Mouse (Mus musculus) heart, adult 2 months (tissue): ENCODE results near the gene Slc1a6. TPM values are rescaled to one million over a fixed set of nuclear protein-coding genes. Genes with fewer than 3 reads are reported as not detected.
"Not testable (repeated sequence)": the region's sequence is repeated elsewhere in the genome, so short reads cannot be mapped to it uniquely, and the experiment has no call there.

Experiments used
- DNase-seq, 2 experiments: peaks; one replicate each; pipeline ENCODE4 v3.0.0; 2021
- H3K27ac ChIP-seq: fragments of 200-600 bp; 2 replicates; pipeline ENCODE4 v1.8.1; 2022
- H3K27me3 ChIP-seq: fragments of 200-500 bp; 2 replicates; pipeline ENCODE4 v1.6.1; 2012; ENCODE audit warnings: mild to moderate bottlenecking, low read length, inconsistent platforms, mixed read lengths; ENCODE audit not compliant: control insufficient read depth, insufficient read depth
- H3K36me3 ChIP-seq: fragments of 200-500 bp; 2 replicates; pipeline ENCODE4 v1.6.1; 2012; ENCODE audit warnings: low read length, inconsistent platforms; ENCODE audit not compliant: control insufficient read depth, insufficient read depth
- H3K4me1 ChIP-seq: fragments of 200-500 bp; 2 replicates; pipeline ENCODE4 v1.6.1; 2011; ENCODE audit warnings: low read length; ENCODE audit not compliant: control insufficient read depth, insufficient read depth
- H3K4me3 ChIP-seq: fragments of 200-600 bp; 2 replicates; pipeline ENCODE4 v1.8.1; 2022
- H3K79me2 ChIP-seq: fragments of 200-500 bp; replicated peaks from 2 replicates; pipeline ENCODE4 v1.6.1; 2012; ENCODE audit warnings: mild to moderate bottlenecking, inconsistent platforms, low read length, moderate library complexity, mixed read lengths; ENCODE audit not compliant: control insufficient read depth, insufficient read depth
- H3K9ac ChIP-seq: fragments of 200-500 bp; 2 replicates; pipeline ENCODE4 v1.6.1; 2012; ENCODE audit warnings: low read depth, mild to moderate bottlenecking, control low read depth, inconsistent platforms, low read length, mixed read lengths
- CTCF ChIP-seq: fragments of 200-600 bp; IDR thresholded peaks from 2 replicates; pipeline ENCODE4 v1.8.1; 2022; ENCODE audit warnings: antibody characterized with exemption, mild to moderate bottlenecking, moderate library complexity
- EP300 ChIP-seq: fragments of 200-500 bp; IDR thresholded peaks from 2 replicates; pipeline ENCODE4 v1.6.1; 2011; ENCODE audit warnings: low read depth, low read length, control low read depth; ENCODE audit not compliant: insufficient read depth
- POLR2A ChIP-seq: fragments of 200-500 bp; IDR thresholded peaks from 2 replicates; pipeline ENCODE4 v1.6.1; 2011; ENCODE audit warnings: mild to moderate bottlenecking, low read depth, low read length, control low read depth; ENCODE audit not compliant: insufficient read depth
- WGBS: fragments of 180-500 bp; shearing (Covaris S2); methylation state at CpG from one replicate; pipeline ENCODE4 v1.1.7; 2018; 5-methylcytosine and 5-hydroxymethylcytosine counted together
- intact Hi-C: fragments of 180-260 bp; cut with DNase I; formaldehyde crosslinking; loops from one replicate; pipeline ENCODE4 v1.15.1; 2025
- polyA plus RNA-seq: library from polyadenylated mRNA; depleted of rRNA; stranded (reverse); fragments of >200 nt; gene quantifications from 2 replicates; pipeline ENCODE4 v1.2.3, GENCODE M21; 2012; rRNA removed
- total RNA-seq, 2 experiments: library from RNA; stranded (reverse); gene quantifications; 2 replicates each; pipeline ENCODE4 v1.2.3; 2021

Gene Slc1a6
- total and polyA plus RNA-seq, 3 experiments = 0.04 TPM; not detected in 2

GRCm38 (mm10) chr10:78787566-78788087 is 7.3 kb downstream of the Slc1a6 start:
- intact Hi-C loops = no loop called here
- Histone ChIP-seq H3K27me3 (no peaks in the 10 kb centered on the region), H3K4me1 (no peaks in the 10 kb centered on the region), H3K27ac (no peak overlapping the region), H3K36me3 (no peaks in the 10 kb centered on the region), H3K79me2 (no peaks in the 10 kb centered on the region), H3K9ac (peak overlapping the region; percentile 26; the same call in 1 of the 2 replicates), H3K4me3 (peak overlapping the region; percentile 40)
- 12% methylated on average over 22 of the region's 22 CpGs for WGBS
- peak; percentile 65 to 68 for DNase-seq
- TF ChIP-seq CTCF (no peak), POLR2A (0 out of 2 replicates have a peak, but pooled peaks have one; percentile 17), EP300 (no peak)

GRCm38 (mm10) chr10:78790561-78790960 is 10.3 kb downstream of the Slc1a6 start:
- 16% methylated on average over 1 of the region's 1 CpGs for WGBS
- TF ChIP-seq POLR2A (no peak), EP300 (no peak), CTCF (no peak)
- intact Hi-C loops = no loop called here

DNA sequence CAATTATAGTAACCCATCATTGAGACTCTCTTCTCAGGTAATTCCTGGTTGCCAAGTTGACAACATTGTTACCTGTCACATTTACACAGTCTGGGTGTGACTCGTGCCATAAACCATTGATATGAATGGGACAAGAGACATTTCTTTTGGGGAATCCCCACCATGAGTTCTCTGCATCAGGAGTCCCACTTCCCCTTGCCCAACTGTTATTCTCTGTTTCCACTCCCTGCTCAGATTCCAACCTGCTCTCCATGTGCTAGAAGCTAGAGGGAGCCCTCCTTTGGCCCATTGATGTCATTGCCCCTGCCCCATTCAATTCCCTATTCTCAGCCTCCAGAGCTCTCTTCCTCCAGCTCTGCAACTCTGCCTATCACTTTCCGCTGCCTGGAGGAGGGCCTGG is 21.2 kb downstream of the Slc1a6 start:
- intact Hi-C loops = no loop called here
- Histone ChIP-seq H3K4me1 (no peaks in the 10 kb centered on the region), H3K9ac (no peak overlapping the region), H3K27me3 (no peaks in the 10 kb centered on the region), H3K27ac (no peak overlapping the region), H3K36me3 (no peaks in the 10 kb centered on the region), H3K4me3 (no peak overlapping the region), H3K79me2 (no peaks in the 10 kb centered on the region)
- 74% methylated on average over 2 of the region's 2 CpGs for WGBS
- DNase-seq = no peak
- no peak for TF ChIP-seq POLR2A
- no peak for TF ChIP-seq EP300
- no peak for TF ChIP-seq CTCF

More at GRCm38 (mm10) chr10:78790561-78790960, 10.3 kb downstream of the Slc1a6 start:
- H3K4me1 ChIP-seq = no peaks in the 10 kb centered on the region
- no peak overlapping the region for H3K9ac ChIP-seq
- no peaks in the 10 kb centered on the region for H3K36me3 ChIP-seq
- H3K79me2 ChIP-seq = no peaks in the 10 kb centered on the region
- no peaks in the 10 kb centered on the region for H3K27me3 ChIP-seq
- H3K27ac ChIP-seq = no peak overlapping the region
- no peak for DNase-seq
- no peak overlapping the region for H3K4me3 ChIP-seq

DNA sequence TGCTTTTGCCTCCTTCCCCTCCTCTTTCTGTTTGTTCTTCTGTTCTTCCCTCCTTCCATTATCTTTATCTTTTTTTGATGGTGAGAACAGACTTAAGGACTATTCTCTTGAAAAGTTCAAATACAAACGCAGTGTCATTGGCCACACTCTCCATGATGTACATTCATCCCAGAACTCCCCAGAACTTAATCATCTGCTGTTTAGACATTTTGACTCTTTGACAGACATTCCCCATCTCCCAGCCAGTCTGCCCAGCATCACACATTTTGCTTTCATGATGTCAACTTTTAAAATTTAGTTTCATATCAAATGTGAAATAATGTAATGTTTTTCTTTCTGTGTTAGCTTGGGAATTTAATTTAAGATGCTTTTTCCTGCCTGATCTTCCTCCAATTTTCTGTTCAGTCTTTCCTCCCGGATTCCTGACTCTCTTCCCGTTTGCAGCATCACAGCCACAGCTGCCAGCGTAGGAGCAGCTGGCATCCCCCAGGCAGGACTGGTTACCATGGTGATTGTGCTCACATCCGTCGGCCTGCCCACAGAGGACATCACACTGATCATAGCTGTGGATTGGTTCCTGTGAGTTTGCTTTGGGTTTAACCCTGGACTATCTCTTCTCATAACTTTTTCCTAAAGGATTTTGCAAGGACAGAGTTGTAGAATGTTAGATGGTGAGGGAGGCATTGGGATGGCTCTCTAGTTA is 32.2 kb downstream of the Slc1a6 start:
- TF ChIP-seq EP300 = no peak
- no peak for TF ChIP-seq CTCF
- TF ChIP-seq POLR2A = no peak
- intact Hi-C loops = no loop called here
- Histone ChIP-seq H3K79me2 (no peaks in the 10 kb centered on the region), H3K27ac (no peak overlapping the region), H3K27me3 (no peaks in the 10 kb centered on the region), H3K36me3 (no peaks in the 10 kb centered on the region), H3K9ac (no peak overlapping the region), H3K4me3 (no peak overlapping the region), H3K4me1 (no peaks in the 10 kb centered on the region)
- 52% methylated on average over 6 of the region's 6 CpGs for WGBS
- no peak for DNase-seq

DNA sequence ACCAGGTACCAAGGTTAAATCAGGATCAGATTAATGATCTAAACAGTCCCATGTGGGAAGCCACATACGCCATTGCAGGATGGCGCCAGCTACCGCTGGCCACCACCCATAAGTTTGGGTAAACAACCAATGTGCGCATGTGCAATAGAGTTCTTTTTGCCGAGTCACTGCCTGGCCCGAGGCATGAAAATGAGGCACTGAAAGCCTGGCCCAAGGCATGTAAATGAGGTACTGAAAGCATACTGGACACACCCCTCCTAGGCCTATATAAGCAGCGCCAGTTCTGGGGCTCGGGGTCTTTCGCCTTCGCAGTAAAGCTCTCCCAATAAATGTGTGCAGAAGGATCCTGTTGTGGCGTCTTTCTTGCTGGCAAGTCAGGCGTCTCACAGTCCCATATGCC is 60.2 kb downstream of the Slc1a6 start:
- H3K27ac ChIP-seq, H3K36me3 ChIP-seq, intact Hi-C loops, H3K9ac ChIP-seq, H3K27me3 ChIP-seq, H3K79me2 ChIP-seq, H3K4me3 ChIP-seq, H3K4me1 ChIP-seq, DNase-seq: not testable (repeated sequence)
- 89% methylated on average over 12 of the region's 12 CpGs for WGBS

DNA sequence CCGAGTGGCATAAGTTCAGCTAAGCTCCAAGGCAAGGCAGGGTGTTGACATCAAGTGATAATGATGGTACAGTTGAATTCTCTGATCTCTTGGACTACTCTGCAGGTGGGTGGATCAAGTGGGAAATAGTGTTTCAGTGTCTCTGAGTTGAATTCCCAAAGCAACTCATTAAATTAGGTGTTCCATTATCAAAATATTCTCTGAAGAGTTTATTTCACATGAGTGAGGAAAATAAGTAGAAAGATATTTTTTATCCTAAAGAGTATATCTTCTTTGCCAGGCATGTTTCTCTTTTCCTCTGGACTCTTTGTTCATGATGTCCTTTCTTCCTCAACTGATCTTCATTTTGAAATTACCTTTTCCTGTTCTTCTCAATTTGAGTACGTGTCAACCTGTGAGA is 71.8 kb downstream of the Slc1a6 start, which contains the start of gene Olfr1356:
Gene Olfr1356 (minus strand): TSS at position 101 of the 400 bp plus-strand sequence.
- TF ChIP-seq CTCF = no peak
- no peak for TF ChIP-seq EP300
- no peak for TF ChIP-seq POLR2A
- 69% methylated on average over 2 of the region's 2 CpGs for WGBS

More for the DNA sequence above, 71.8 kb downstream of the Slc1a6 start, which contains the start of gene Olfr1356:
- Histone ChIP-seq H3K27ac (no peak within 1 kb of the TSS), H3K27me3 (no peaks in the 10 kb centered on the region), H3K9ac (no peak within 1 kb of the TSS), H3K36me3 (no peaks in the 10 kb centered on the region), H3K4me3 (no peak within 1 kb of the TSS), H3K79me2 (no peaks in the 10 kb centered on the region), H3K4me1 (no peaks in the 10 kb centered on the region)
- intact Hi-C loops = no loop called here
- no peak for DNase-seq

Other genes starting within 250 kb of the Slc1a6 start
- gene Ilvbl, start 206.2 kb upstream of the Slc1a6 start, total RNA-seq = 10 to 100 TPM; 35.4 to 48.4 TPM
- 39.9 and 49.3 TPM in 2 replicates for gene Ilvbl, start 206.2 kb upstream of the Slc1a6 start, polyA plus RNA-seq
- gene Syde1, start 188.5 kb upstream of the Slc1a6 start, total RNA-seq = 10 to 100 TPM; 12.3 TPM
- 17.4 and 20.9 TPM in 2 replicates for gene Syde1, start 188.5 kb upstream of the Slc1a6 start, polyA plus RNA-seq
- not detected for gene Olfr1357, start 162.4 kb upstream of the Slc1a6 start, total RNA-seq
- gene Olfr1357, start 162.4 kb upstream of the Slc1a6 start, polyA plus RNA-seq = not detected in 2 replicates
- not detected for gene Casp14, start 62.2 kb upstream of the Slc1a6 start, total RNA-seq
- not detected in 2 replicates for gene Casp14, start 62.2 kb upstream of the Slc1a6 start, polyA plus RNA-seq
- not detected for gene Ccdc105, start 27.4 kb upstream of the Slc1a6 start, total RNA-seq
- gene Ccdc105, start 27.4 kb upstream of the Slc1a6 start, polyA plus RNA-seq = not detected in 2 replicates
- not detected for gene Olfr1356, start 71.7 kb downstream of the Slc1a6 start, total RNA-seq
- gene Olfr1356, start 71.7 kb downstream of the Slc1a6 start, polyA plus RNA-seq = not detected in 2 replicates
- gene Olfr1355, start 95.0 kb downstream of the Slc1a6 start, total RNA-seq = not detected
- gene Olfr1355, start 95.0 kb downstream of the Slc1a6 start, polyA plus RNA-seq = not detected in 2 replicates
- gene Olfr1354, start 132.7 kb downstream of the Slc1a6 start, total RNA-seq = not detected
- not detected in 2 replicates for gene Olfr1354, start 132.7 kb downstream of the Slc1a6 start, polyA plus RNA-seq
- gene Olfr8, start 170.1 kb downstream of the Slc1a6 start, total RNA-seq = not detected
- gene Olfr8, start 170.1 kb downstream of the Slc1a6 start, polyA plus RNA-seq = not detected in 2 replicates
- gene Olfr1353, start 182.8 kb downstream of the Slc1a6 start, total RNA-seq = not detected
- gene Olfr1353, start 182.8 kb downstream of the Slc1a6 start, polyA plus RNA-seq = not detected in 2 replicates
- not detected for gene Olfr1352, start 200.6 kb downstream of the Slc1a6 start, total RNA-seq
- not detected in 2 replicates for gene Olfr1352, start 200.6 kb downstream of the Slc1a6 start, polyA plus RNA-seq
- not detected for gene Olfr1351, start 232.0 kb downstream of the Slc1a6 start, total RNA-seq
- not detected in 2 replicates for gene Olfr1351, start 232.0 kb downstream of the Slc1a6 start, polyA plus RNA-seq
- gene Olfr57, start 248.2 kb downstream of the Slc1a6 start, total RNA-seq = not detected
- not detected in 2 replicates for gene Olfr57, start 248.2 kb downstream of the Slc1a6 start, polyA plus RNA-seq